Mouse (Mus musculus) cerebellum, adult 11-12 months (tissue): ENCODE data around the gene Pacsin3.

Source experiments
- DNase-seq: peaks from one replicate; pipeline ENCODE4 v3.0.0; 2022

Pacsin3 gene

DNA sequence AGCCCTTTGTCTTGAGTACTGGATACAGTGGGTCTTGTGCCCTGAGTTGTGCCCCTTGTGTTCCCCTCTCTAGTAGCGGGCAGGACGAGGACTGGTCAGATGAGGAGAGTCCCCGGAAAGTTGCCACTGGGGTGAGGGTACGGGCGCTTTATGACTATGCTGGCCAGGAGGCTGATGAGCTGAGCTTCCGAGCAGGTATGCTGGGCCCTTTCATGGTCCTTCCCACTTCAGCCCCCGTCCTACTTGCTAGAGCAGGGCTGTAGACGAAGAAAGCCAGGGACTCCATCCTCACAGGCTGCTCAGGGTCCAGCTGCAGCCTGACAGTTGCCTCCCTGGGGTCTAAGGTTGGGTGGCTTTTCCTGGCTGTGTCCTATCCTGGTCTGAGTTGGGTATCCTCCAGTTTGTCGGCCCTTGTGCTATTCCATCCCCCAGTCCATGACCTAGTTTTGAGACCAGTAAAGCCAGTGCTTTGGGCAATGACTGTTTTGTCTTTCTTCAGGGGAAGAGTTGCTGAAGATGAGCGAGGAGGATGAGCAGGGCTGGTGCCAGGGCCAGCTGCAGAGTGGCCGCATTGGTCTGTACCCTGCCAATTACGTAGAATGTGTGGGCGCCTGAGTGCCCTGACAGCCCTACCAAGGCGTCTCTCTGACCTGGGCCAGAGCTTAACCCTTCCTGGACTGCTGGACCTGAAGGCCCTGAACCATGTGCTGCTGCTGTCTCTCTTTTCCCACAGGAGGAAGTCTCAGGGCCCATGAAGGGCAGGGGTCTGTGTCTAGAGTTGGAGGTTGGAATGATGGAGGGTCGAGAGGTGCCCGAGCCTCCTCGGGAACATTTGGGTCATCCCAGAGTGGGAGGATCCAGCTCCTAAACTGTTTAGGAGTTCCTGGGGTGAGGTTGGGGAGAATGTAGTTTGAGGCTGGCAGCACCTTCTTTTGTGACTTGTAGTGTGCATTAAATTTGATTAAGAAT, 8.2 kb downstream of the Pacsin3 start:
- DNase-seq, result peak; percentile 62

- peak; percentile 99 for DNase-seq
Measured at GRCm38 (mm10) chr2:91264711-91265681, 9.2 kb downstream of the Pacsin3 start, which contains the start of gene Arfgap2. Gene Arfgap2, plus strand, starts transcription at chr2:91264974.

DNA sequence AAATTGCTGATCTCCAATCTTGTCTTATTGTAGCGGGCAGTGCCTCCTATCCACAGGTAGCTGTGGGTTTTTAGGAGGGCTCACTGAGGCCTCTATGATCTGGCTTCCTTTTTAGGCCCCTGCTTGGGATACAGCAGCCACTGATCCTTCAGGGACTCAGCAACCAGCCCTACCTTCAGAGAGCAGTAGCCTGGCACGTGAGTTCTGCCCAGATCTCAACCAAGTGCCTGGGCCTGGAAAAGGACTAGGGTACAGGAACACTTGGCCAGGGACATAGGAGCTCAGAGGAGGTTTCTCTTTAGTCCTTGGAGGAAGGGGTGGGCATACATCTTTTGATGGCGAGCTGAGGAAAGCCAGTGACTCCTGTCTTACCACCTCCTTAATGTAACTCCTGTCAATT, 12.3 kb downstream of the Pacsin3 start:
- no peak for DNase-seq

GRCm38 (mm10) chr2:91268706-91269105, 13.0 kb downstream of the Pacsin3 start:
- no peak for DNase-seq

GRCm38 (mm10) chr2:91269687-91270133, 14.0 kb downstream of the Pacsin3 start:
- peak; percentile 88 for DNase-seq

- peak; percentile 64 for DNase-seq
Measured at GRCm38 (mm10) chr2:91278749-91279371, 23.1 kb downstream of the Pacsin3 start.

GRCm38 (mm10) chr2:91279372-91279755, 23.6 kb downstream of the Pacsin3 start:
- DNase-seq, result peak; percentile 15

- no peak for DNase-seq
Measured at GRCm38 (mm10) chr2:91281366-91281765, 25.6 kb downstream of the Pacsin3 start.

DNA sequence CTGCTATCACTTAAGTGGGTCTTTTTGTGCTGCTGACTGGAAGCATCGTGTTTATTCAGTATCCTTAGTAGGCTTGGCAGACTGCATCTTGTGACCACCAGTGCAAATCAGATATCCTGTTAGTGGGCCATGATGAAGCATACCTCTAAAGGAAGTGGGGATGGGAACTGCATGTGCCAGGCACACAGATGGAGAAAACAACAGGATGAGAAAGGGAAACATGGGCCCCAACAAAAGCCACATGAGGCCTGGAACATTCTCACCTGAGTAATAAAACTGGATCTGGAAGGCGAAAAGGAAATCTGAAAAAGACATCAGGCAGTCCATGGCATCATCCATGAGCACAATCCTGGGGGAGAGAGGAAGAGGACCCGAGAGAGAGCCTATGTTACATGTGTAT, 28.2 kb downstream of the Pacsin3 start:
- DNase-seq, result peak; percentile 56

GRCm38 (mm10) chr2:91284375-91285199, 28.8 kb downstream of the Pacsin3 start:
- peak; percentile 83 for DNase-seq

DNA sequence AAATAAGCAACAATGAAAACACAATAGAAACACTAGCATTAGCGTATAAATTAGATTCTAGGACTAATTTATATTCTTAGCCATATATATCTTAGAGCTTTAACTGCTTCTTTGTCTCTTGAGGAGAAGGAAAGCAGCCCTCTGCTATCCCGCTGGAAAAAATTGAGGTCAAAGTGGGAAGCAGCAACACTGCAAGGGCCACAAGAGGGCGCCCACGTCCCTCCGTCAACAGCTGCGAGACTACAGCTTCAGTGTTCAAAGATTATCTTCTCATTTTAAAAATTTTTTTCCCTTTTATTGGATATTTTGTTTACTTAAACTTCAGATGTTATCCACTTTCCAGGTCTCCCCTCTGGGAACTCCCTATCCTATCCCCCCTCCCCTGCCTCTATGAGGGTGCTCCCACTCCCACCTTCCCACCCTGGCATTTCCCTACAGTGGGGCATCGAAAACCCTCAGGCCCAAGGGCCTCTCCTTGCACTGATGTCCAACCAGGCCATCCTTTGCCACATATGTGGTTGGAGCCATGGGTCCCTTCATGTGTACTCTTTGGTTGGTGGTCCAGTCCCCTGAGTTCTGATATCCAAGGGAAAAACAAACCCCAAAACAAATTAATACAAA, 30.2 kb downstream of the Pacsin3 start:
- DNase-seq, result peak; percentile 78

GRCm38 (mm10) chr2:91287563-91287962, 31.8 kb downstream of the Pacsin3 start:
- no peak for DNase-seq

DNA sequence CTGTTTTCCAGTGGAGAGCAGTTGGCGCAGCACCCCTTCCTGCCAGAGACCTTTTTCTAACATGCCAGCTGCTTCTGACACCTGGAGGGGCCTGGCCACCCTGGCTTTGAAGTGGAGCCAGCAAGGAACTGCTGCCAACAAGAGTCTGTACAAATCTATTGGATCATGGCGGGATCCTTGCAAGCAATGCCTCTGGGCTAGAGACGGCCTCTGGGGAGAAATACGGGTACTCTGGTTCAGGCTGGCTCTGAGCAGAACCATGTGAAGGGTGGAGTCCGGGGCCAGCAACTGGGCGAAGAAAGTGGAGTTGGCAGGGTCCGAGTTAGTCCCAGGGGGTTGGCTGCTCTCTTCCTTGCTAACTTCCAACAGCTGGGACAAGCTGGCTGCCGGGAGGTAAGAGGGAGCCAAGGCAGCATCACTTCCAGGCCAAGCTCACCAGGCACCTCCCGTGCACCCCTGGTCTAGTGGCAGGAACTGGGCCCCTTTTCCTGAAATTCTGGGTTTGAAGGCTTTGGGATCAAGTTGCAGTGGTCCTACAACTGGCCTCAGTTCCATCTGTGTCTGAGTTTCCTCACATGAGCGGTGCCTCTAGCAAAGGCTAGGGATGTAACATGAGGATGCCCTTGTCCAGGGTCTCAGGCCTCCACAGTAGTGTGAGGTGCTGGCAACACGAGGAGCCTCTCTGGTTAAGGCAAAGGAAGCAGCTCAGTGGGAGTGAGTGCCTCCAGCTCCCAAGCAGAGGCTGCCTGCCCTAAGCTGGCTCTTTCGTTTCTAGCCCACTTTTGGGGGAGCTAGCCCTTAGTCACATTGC, 35.6 kb downstream of the Pacsin3 start:
- peak; percentile 38 for DNase-seq

GRCm38 (mm10) chr2:91294226-91294625, 38.5 kb downstream of the Pacsin3 start:
- DNase-seq, result no peak

- DNase-seq, result no peak
Measured at GRCm38 (mm10) chr2:91295895-91296294, 40.1 kb downstream of the Pacsin3 start.

DNA sequence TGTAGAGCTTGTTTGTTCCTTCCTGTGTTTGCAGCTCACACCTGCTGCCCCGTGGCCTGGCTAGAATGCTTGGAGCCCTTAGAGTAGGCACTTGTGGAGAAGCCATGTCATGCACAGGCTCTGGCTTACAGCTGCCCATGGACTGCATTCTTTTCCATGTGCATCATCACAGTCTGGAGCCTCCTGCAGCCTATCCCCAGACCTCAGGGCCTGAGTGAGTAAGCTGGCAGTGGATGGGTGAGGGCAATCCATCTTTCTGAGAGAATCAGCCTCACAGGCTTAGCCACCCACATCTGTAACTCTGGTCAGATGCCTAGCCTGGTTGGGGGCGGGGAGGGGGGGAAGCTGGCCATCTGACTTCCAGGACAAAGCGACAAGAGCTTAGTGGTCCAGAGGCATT, 43.4 kb downstream of the Pacsin3 start:
- no peak for DNase-seq

GRCm38 (mm10) chr2:91300784-91301183, 45.0 kb downstream of the Pacsin3 start:
- no peak for DNase-seq

- no peak for DNase-seq
Measured at GRCm38 (mm10) chr2:91301836-91302235, 46.1 kb downstream of the Pacsin3 start.

DNA sequence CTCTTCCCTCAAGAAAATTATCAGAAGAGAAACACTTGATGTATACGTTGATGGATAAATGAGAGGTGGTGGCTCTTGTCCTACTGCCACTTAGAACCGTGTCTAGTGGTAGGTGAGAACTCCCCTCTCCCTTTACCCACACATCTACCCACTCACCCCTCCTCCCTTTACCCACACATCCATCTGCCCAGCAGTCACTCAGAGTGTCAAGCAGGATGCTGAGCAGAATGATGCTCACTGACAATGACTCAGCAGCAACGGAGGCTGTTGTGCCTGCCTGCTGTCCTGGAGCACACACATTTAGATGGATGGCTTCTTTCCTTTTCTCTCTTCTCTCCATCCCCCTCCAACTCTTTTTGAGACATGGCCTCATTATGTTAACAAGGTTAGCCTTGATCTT, 47.1 kb downstream of the Pacsin3 start:
- no peak for DNase-seq

GRCm38 (mm10) chr2:91305926-91306325, 50.2 kb downstream of the Pacsin3 start:
- no peak for DNase-seq
